Mouse (Mus musculus) myocyte (in vitro differentiated cells): ENCODE results near the gene Xylt2. TPM values are rescaled to one million over a fixed set of nuclear protein-coding genes. Genes with fewer than 3 reads are reported as not detected.

ENCODE experiments used
- H3K27me3 ChIP-seq: one replicate; pipeline ENCODE4 v1.6.1; 2011; ENCODE audit not compliant: control insufficient read depth, insufficient read depth, insufficient read length
- H3K36me3 ChIP-seq: one replicate; pipeline ENCODE4 v1.6.1; 2011; ENCODE audit not compliant: control insufficient read depth, insufficient read depth
- H3K4me2 ChIP-seq: one replicate; pipeline ENCODE4 v1.6.1; 2011; ENCODE audit warnings: low read depth, control low read depth
- H3K4me3 ChIP-seq: one replicate; pipeline ENCODE4 v1.5.1; 2011; ENCODE audit warnings: mild to moderate bottlenecking, control low read depth, moderate library complexity
- H3K79me2 ChIP-seq: one replicate; pipeline ENCODE4 v1.6.1; 2011; ENCODE audit not compliant: control insufficient read depth, insufficient read depth
- H3ac ChIP-seq: one replicate; pipeline ENCODE4 v1.6.1; 2011; ENCODE audit not compliant: control insufficient read depth, insufficient read length
- CEBPB ChIP-seq: IDR thresholded peaks from 2 replicates; pipeline ENCODE4 v1.6.1; 2011; ENCODE audit warnings: mild to moderate bottlenecking, moderate library complexity; ENCODE audit not compliant: poor library complexity, insufficient read depth, severe bottlenecking
- E2F4 ChIP-seq: IDR thresholded peaks from one replicate; pipeline ENCODE4 v1.6.1; 2011; ENCODE audit warnings: mild to moderate bottlenecking, control low read depth, moderate library complexity; ENCODE audit not compliant: insufficient read depth
- MAX ChIP-seq: IDR thresholded peaks from one replicate; pipeline ENCODE4 v1.6.1; 2011; ENCODE audit warnings: low read depth, mild to moderate bottlenecking, control low read depth
- MYOD1 ChIP-seq, 3 experiments: IDR thresholded peaks; one replicate each; pipeline ENCODE4 v1.6.1; 2011; ENCODE audit warnings: control low read depth in 2 of 3, low read depth in 2 of 3, mild to moderate bottlenecking in 2 of 3, moderate library complexity in 1 of 3; ENCODE audit not compliant: insufficient read length in 2 of 3, control insufficient read depth in 1 of 3
- MYOG ChIP-seq, 3 experiments: IDR thresholded peaks; one replicate each; pipeline ENCODE4 v1.6.1; 2011; ENCODE audit warnings: control low read depth in 2 of 3, low read depth in 2 of 3, mild to moderate bottlenecking in 2 of 3; ENCODE audit not compliant: insufficient read length in 2 of 3, control insufficient read depth in 1 of 3, insufficient read depth in 1 of 3
- POLR2A ChIP-seq: IDR thresholded peaks from one replicate; pipeline ENCODE4 v1.6.1; 2011; ENCODE audit warnings: low read depth, mild to moderate bottlenecking, control low read depth, moderate library complexity; ENCODE audit not compliant: insufficient read length
- POLR2AphosphoS2 ChIP-seq: IDR thresholded peaks from one replicate; pipeline ENCODE4 v1.6.1; 2011; ENCODE audit warnings: low read depth, control low read depth; ENCODE audit not compliant: insufficient read length
- REST ChIP-seq: IDR thresholded peaks from one replicate; pipeline ENCODE4 v1.6.1; 2011; ENCODE audit warnings: mild to moderate bottlenecking, control low read depth, moderate library complexity; ENCODE audit not compliant: insufficient read depth, insufficient read length
- SRF ChIP-seq: IDR thresholded peaks from one replicate; pipeline ENCODE4 v1.6.1; 2011; ENCODE audit warnings: low read depth; ENCODE audit not compliant: control insufficient read depth, insufficient read length
- TCF12 ChIP-seq: IDR thresholded peaks from one replicate; pipeline ENCODE4 v1.6.1; 2011; ENCODE audit warnings: mild to moderate bottlenecking, control low read depth; ENCODE audit not compliant: poor library complexity, insufficient read depth, severe bottlenecking
- TCF3 ChIP-seq: IDR thresholded peaks from one replicate; pipeline ENCODE4 v1.6.1; 2011; ENCODE audit warnings: low read depth, control low read depth; ENCODE audit not compliant: insufficient read length
- USF1 ChIP-seq: IDR thresholded peaks from one replicate; pipeline ENCODE4 v1.6.1; 2011; ENCODE audit warnings: low read depth, mild to moderate bottlenecking, control low read depth, moderate library complexity
- polyA plus RNA-seq: library from polyadenylated mRNA; unstranded; fragments of >200 nt; fragmentation: generic; extraction: Trizol; gene quantifications from one replicate; pipeline ENCODE4 v1.2.1, GENCODE M21; 2012; ENCODE audit warnings: missing spikeins

Xylt2 gene
- polyA plus RNA-seq, 1 experiment, result 14.8 TPM

- TF ChIP-seq MYOD1 (IDR thresholded peaks at IDR 0.05; ENCODE audit: control insufficient read depth in 1 of 3, insufficient read length in 2 of 3, low read depth in 2 of 3) (no peak), POLR2A (peak; percentile 95), CEBPB (no peak), TCF3 (no peak), MAX (no peak), SRF (no peak), POLR2AphosphoS2 (peak; percentile 82), TCF12 (no peak), MYOG (IDR thresholded peaks at IDR 0.05; ENCODE audit: control insufficient read depth in 1 of 3, insufficient read depth in 1 of 3, insufficient read length in 2 of 3, low read depth in 2 of 3) (peak in 2 of 3 experiments; percentile 59 to 66), USF1 (no peak), E2F4 (no peak), REST (no peak)
- peaks cover 20% of the 10 kb centered on the region for H3K36me3 ChIP-seq
- peak within 1 kb of the TSS; percentile 94 for H3K4me2 ChIP-seq
- peaks cover 41% of the 10 kb centered on the region for H3K79me2 ChIP-seq
- peak within 1 kb of the TSS; percentile 84 for H3ac ChIP-seq
- no peaks in the 10 kb centered on the region for H3K27me3 ChIP-seq
- peak within 1 kb of the TSS; percentile 93 for H3K4me3 ChIP-seq
These were observed 48.0 kb downstream of the Xylt2 start, which contains the start of gene Lrrc59 for GRCm38 (mm10) chr11:94629199-94629883. Gene Lrrc59 (plus strand): TSS chr11:94629767.

- Histone ChIP-seq H3K36me3 (no peaks in the 10 kb centered on the region), H3K79me2 (no peaks in the 10 kb centered on the region), H3K4me2 (no peak overlapping the region), H3K27me3 (no peaks in the 10 kb centered on the region), H3ac (no peak overlapping the region), H3K4me3 (no peak overlapping the region)
- TF ChIP-seq TCF3, result no peak
- TF ChIP-seq MYOG (IDR thresholded peaks at IDR 0.05; ENCODE audit: control insufficient read depth in 1 of 3, insufficient read depth in 1 of 3, insufficient read length in 2 of 3, low read depth in 2 of 3), result no peak
- TF ChIP-seq MAX, result no peak
- TF ChIP-seq USF1, result no peak
- TF ChIP-seq E2F4, result no peak
- no peak for TF ChIP-seq POLR2A
- no peak for TF ChIP-seq POLR2AphosphoS2
- no peak for TF ChIP-seq MYOD1 (IDR thresholded peaks at IDR 0.05; ENCODE audit: control insufficient read depth in 1 of 3, insufficient read length in 2 of 3, low read depth in 2 of 3)
- no peak for TF ChIP-seq CEBPB
- no peak for TF ChIP-seq TCF12
- no peak for TF ChIP-seq SRF
- TF ChIP-seq REST, result no peak
These were observed 55.2 kb downstream of the Xylt2 start for GRCm38 (mm10) chr11:94622162-94622561.

- no peak overlapping the region for H3ac ChIP-seq
- no peaks in the 10 kb centered on the region for H3K27me3 ChIP-seq
- H3K79me2 ChIP-seq, result no peaks in the 10 kb centered on the region
- no peak overlapping the region for H3K4me3 ChIP-seq
- no peak for TF ChIP-seq USF1
- TF ChIP-seq POLR2A, result no peak
- no peak for TF ChIP-seq SRF
- TF ChIP-seq MYOD1 (IDR thresholded peaks at IDR 0.05; ENCODE audit: control insufficient read depth in 1 of 3, insufficient read length in 2 of 3, low read depth in 2 of 3), result no peak
- TF ChIP-seq TCF12, result no peak
- no peak for TF ChIP-seq E2F4
- TF ChIP-seq REST, result no peak
- TF ChIP-seq MYOG (IDR thresholded peaks at IDR 0.05; ENCODE audit: control insufficient read depth in 1 of 3, insufficient read depth in 1 of 3, insufficient read length in 2 of 3, low read depth in 2 of 3), result no peak
- TF ChIP-seq POLR2AphosphoS2, result no peak
- TF ChIP-seq CEBPB, result no peak
- TF ChIP-seq MAX, result no peak
- TF ChIP-seq TCF3, result no peak
- no peaks in the 10 kb centered on the region for H3K36me3 ChIP-seq
- no peak overlapping the region for H3K4me2 ChIP-seq
These were observed 55.9 kb downstream of the Xylt2 start for GRCm38 (mm10) chr11:94621458-94621852.

GRCm38 (mm10) chr11:94620766-94621457 lies 56.4 kb downstream of the Xylt2 start:
- Histone ChIP-seq H3K36me3 (no peaks in the 10 kb centered on the region), H3K27me3 (no peaks in the 10 kb centered on the region), H3K4me2 (no peak overlapping the region), H3K79me2 (no peaks in the 10 kb centered on the region), H3ac (no peak overlapping the region), H3K4me3 (no peak overlapping the region)
- TF ChIP-seq POLR2AphosphoS2 (no peak), MAX (no peak), MYOD1 (IDR thresholded peaks at IDR 0.05; ENCODE audit: control insufficient read depth in 1 of 3, insufficient read length in 2 of 3, low read depth in 2 of 3) (no peak), CEBPB (no peak), E2F4 (no peak), TCF12 (no peak), TCF3 (no peak), REST (no peak), POLR2A (no peak), MYOG (IDR thresholded peaks at IDR 0.05; ENCODE audit: control insufficient read depth in 1 of 3, insufficient read depth in 1 of 3, insufficient read length in 2 of 3, low read depth in 2 of 3) (no peak), SRF (no peak), USF1 (no peak)
